Mouse (Mus musculus) stomach, postnatal 0 days (tissue): ENCODE data around the gene Dek.

ENCODE experiments used
- CTCF ChIP-seq: IDR thresholded peaks from 2 replicates; pipeline ENCODE4 v1.5.1; 2016; ENCODE audit warnings: antibody characterized with exemption, low read depth, mild to moderate bottlenecking, moderate library complexity
- EP300 ChIP-seq: optimal IDR thresholded peaks from 2 replicates; pipeline ENCODE3; 2016; ENCODE audit warnings: antibody characterized with exemption

DNA sequence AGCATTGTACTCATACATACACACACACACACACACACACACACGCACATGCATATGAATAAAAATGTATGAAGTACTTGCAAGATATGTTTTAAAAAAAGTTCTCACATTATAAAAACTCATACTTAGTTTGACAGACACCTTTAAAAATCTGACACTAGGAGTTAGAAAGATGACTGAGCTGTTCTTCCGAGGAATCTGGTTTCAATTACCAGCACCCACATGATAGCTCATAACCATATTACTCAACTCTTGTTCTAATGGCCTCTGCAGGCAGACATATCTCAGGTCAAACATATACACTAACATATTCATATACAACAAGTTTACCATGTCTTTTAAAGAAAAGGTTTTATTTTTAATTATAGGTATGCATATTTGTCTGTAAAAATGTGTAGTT, 9.4 kb downstream of the Dek start:
- TF ChIP-seq CTCF: no peak
- no peak for TF ChIP-seq EP300
